Mouse (Mus musculus): ENCODE results near the gene Crtac1. TPM values are rescaled to one million over a fixed set of nuclear protein-coding genes. Genes with fewer than 3 reads are reported as not detected.

Gene Crtac1
- polyA plus RNA-seq, 1 experiment from 2014 or later = 0.80 TPM

- Histone ChIP-seq H3K9ac (ENCODE audit: low read length) (no peak overlapping the region), H3K36me3 (ENCODE audit: control insufficient read depth, insufficient read depth, low read length) (no peaks in the 10 kb centered on the region), H3K9me3 (ENCODE audit: control insufficient read depth, low read length) (no peaks in the 10 kb centered on the region), H3K4me2 (ENCODE audit: low read length) (no peak overlapping the region), H3K4me3 (ENCODE audit: control insufficient read depth in 1 of 2, insufficient read depth in 1 of 2, low read depth in 1 of 2, low read length in 2 of 2) (no peak overlapping the region), H3K27me3 (ENCODE audit: control insufficient read depth, insufficient read depth, low read length) (0 out of 2 replicates have a peak, but pooled peaks cover 7% of the 10 kb centered on the region), H3K27ac (replicated peaks in 1 of 2; ENCODE audit: control insufficient read depth in 1 of 2, insufficient read depth in 1 of 2, low read depth in 2 of 2, low read length in 2 of 2) (no peak overlapping the region), H3K4me1 (ENCODE audit: control insufficient read depth in 2 of 2, insufficient read depth in 2 of 2, low read length in 2 of 2) (no peaks in the 10 kb centered on the region)
- ATAC-seq (ENCODE audit: insufficient number of reproducible peaks, insufficient read depth, low FRiP score, low read depth) = no peak
- 5% methylated on average over 11 of the region's 11 CpGs for WGBS
These were observed 105.7 kb downstream of the Crtac1 start for GRCm38 (mm10) chr19:42325894-42326293.

GRCm38 (mm10) chr19:42322357-42323090 lies 109.1 kb downstream of the Crtac1 start:
- Histone ChIP-seq H3K4me1 (ENCODE audit: control insufficient read depth in 2 of 2, insufficient read depth in 2 of 2, low read length in 2 of 2) (no peaks in the 10 kb centered on the region), H3K36me3 (ENCODE audit: control insufficient read depth, insufficient read depth, low read length) (no peaks in the 10 kb centered on the region), H3K9ac (ENCODE audit: low read length) (no peak overlapping the region), H3K9me3 (ENCODE audit: control insufficient read depth, low read length) (no peaks in the 10 kb centered on the region), H3K4me2 (ENCODE audit: low read length) (no peak overlapping the region), H3K27ac (replicated peaks in 1 of 2; ENCODE audit: control insufficient read depth in 1 of 2, insufficient read depth in 1 of 2, low read depth in 2 of 2, low read length in 2 of 2) (no peak overlapping the region), H3K27me3 (ENCODE audit: control insufficient read depth, insufficient read depth, low read length) (peaks cover 28% of the 10 kb centered on the region; the same call in 1 of the 2 replicates), H3K4me3 (ENCODE audit: control insufficient read depth in 1 of 2, insufficient read depth in 1 of 2, low read depth in 1 of 2, low read length in 2 of 2) (no peak overlapping the region)
- ATAC-seq (ENCODE audit: insufficient number of reproducible peaks, insufficient read depth, low FRiP score, low read depth) = no peak
- 42% methylated on average over 12 of the region's 12 CpGs for WGBS

GRCm38 (mm10) chr19:42321936-42322335 lies 109.6 kb downstream of the Crtac1 start:
- Histone ChIP-seq H3K4me2 (ENCODE audit: low read length) (no peak overlapping the region), H3K4me3 (ENCODE audit: control insufficient read depth in 1 of 2, insufficient read depth in 1 of 2, low read depth in 1 of 2, low read length in 2 of 2) (no peak overlapping the region), H3K27me3 (ENCODE audit: control insufficient read depth, insufficient read depth, low read length) (peaks cover 33% of the 10 kb centered on the region; the same call in 1 of the 2 replicates), H3K27ac (replicated peaks in 1 of 2; ENCODE audit: control insufficient read depth in 1 of 2, insufficient read depth in 1 of 2, low read depth in 2 of 2, low read length in 2 of 2) (no peak overlapping the region), H3K9me3 (ENCODE audit: control insufficient read depth, low read length) (no peaks in the 10 kb centered on the region), H3K36me3 (ENCODE audit: control insufficient read depth, insufficient read depth, low read length) (no peaks in the 10 kb centered on the region), H3K9ac (ENCODE audit: low read length) (no peak overlapping the region), H3K4me1 (ENCODE audit: control insufficient read depth in 2 of 2, insufficient read depth in 2 of 2, low read length in 2 of 2) (no peaks in the 10 kb centered on the region)
- no peak for ATAC-seq (ENCODE audit: insufficient number of reproducible peaks, insufficient read depth, low FRiP score, low read depth)
- 63% methylated on average over 5 of the region's 5 CpGs for WGBS

- H3K4me1 ChIP-seq (ENCODE audit: control insufficient read depth in 2 of 2, insufficient read depth in 2 of 2, low read length in 2 of 2) = 0 out of 4 replicates have a peak, but pooled peaks cover 0 to 2% of the 10 kb centered on the region in 2 experiments
- H3K27me3 ChIP-seq (ENCODE audit: control insufficient read depth, insufficient read depth, low read length) = peaks cover 39% of the 10 kb centered on the region
- no peak overlapping the region for H3K9ac ChIP-seq (ENCODE audit: low read length)
- H3K9me3 ChIP-seq (ENCODE audit: control insufficient read depth, low read length) = no peaks in the 10 kb centered on the region
- no peak for ATAC-seq (ENCODE audit: insufficient number of reproducible peaks, insufficient read depth, low FRiP score, low read depth)
- H3K4me2 ChIP-seq (ENCODE audit: low read length) = no peak overlapping the region
- H3K27ac ChIP-seq (replicated peaks in 1 of 2; ENCODE audit: control insufficient read depth in 1 of 2, insufficient read depth in 1 of 2, low read depth in 2 of 2, low read length in 2 of 2) = no peak overlapping the region
- no peaks in the 10 kb centered on the region for H3K36me3 ChIP-seq (ENCODE audit: control insufficient read depth, insufficient read depth, low read length)
- WGBS = 46% methylated on average over 18 of the region's 18 CpGs
- H3K4me3 ChIP-seq (ENCODE audit: control insufficient read depth in 1 of 2, insufficient read depth in 1 of 2, low read depth in 1 of 2, low read length in 2 of 2) = no peak overlapping the region
These were observed 113.7 kb downstream of the Crtac1 start for GRCm38 (mm10) chr19:42317648-42318425.

GRCm38 (mm10) chr19:42316998-42317397 lies 114.6 kb downstream of the Crtac1 start:
- Histone ChIP-seq H3K4me3 (ENCODE audit: control insufficient read depth in 1 of 2, insufficient read depth in 1 of 2, low read depth in 1 of 2, low read length in 2 of 2) (no peak overlapping the region), H3K27me3 (ENCODE audit: control insufficient read depth, insufficient read depth, low read length) (peaks cover 44% of the 10 kb centered on the region), H3K27ac (replicated peaks in 1 of 2; ENCODE audit: control insufficient read depth in 1 of 2, insufficient read depth in 1 of 2, low read depth in 2 of 2, low read length in 2 of 2) (no peak overlapping the region), H3K36me3 (ENCODE audit: control insufficient read depth, insufficient read depth, low read length) (no peaks in the 10 kb centered on the region), H3K4me2 (ENCODE audit: low read length) (no peak overlapping the region), H3K9me3 (ENCODE audit: control insufficient read depth, low read length) (no peaks in the 10 kb centered on the region), H3K4me1 (ENCODE audit: control insufficient read depth in 2 of 2, insufficient read depth in 2 of 2, low read length in 2 of 2) (0 out of 4 replicates have a peak, but pooled peaks cover 0 to 2% of the 10 kb centered on the region in 2 experiments), H3K9ac (ENCODE audit: low read length) (no peak overlapping the region)
- no peak for ATAC-seq (ENCODE audit: insufficient number of reproducible peaks, insufficient read depth, low FRiP score, low read depth)
- 71% methylated on average over 8 of the region's 8 CpGs for WGBS

- H3K27me3 ChIP-seq (ENCODE audit: control insufficient read depth, insufficient read depth, low read length) = peaks cover 45% of the 10 kb centered on the region
- H3K9ac ChIP-seq (ENCODE audit: low read length) = no peak overlapping the region
- 0 out of 4 replicates have a peak, but pooled peaks cover 0 to 2% of the 10 kb centered on the region in 2 experiments for H3K4me1 ChIP-seq (ENCODE audit: control insufficient read depth in 2 of 2, insufficient read depth in 2 of 2, low read length in 2 of 2)
- H3K4me2 ChIP-seq (ENCODE audit: low read length) = no peak overlapping the region
- no peak overlapping the region for H3K4me3 ChIP-seq (ENCODE audit: control insufficient read depth in 1 of 2, insufficient read depth in 1 of 2, low read depth in 1 of 2, low read length in 2 of 2)
- H3K27ac ChIP-seq (replicated peaks in 1 of 2; ENCODE audit: control insufficient read depth in 1 of 2, insufficient read depth in 1 of 2, low read depth in 2 of 2, low read length in 2 of 2) = no peak overlapping the region
- H3K9me3 ChIP-seq (ENCODE audit: control insufficient read depth, low read length) = no peaks in the 10 kb centered on the region
- no peak for ATAC-seq (ENCODE audit: insufficient number of reproducible peaks, insufficient read depth, low FRiP score, low read depth)
- WGBS = 80% methylated on average over 2 of the region's 2 CpGs
- no peaks in the 10 kb centered on the region for H3K36me3 ChIP-seq (ENCODE audit: control insufficient read depth, insufficient read depth, low read length)
These were observed 115.1 kb downstream of the Crtac1 start for GRCm38 (mm10) chr19:42316525-42316924.

- Histone ChIP-seq H3K9ac (ENCODE audit: low read length) (no peak overlapping the region), H3K9me3 (ENCODE audit: control insufficient read depth, low read length) (no peaks in the 10 kb centered on the region), H3K27ac (replicated peaks in 1 of 2; ENCODE audit: control insufficient read depth in 1 of 2, insufficient read depth in 1 of 2, low read depth in 2 of 2, low read length in 2 of 2) (no peak overlapping the region), H3K4me3 (ENCODE audit: control insufficient read depth in 1 of 2, insufficient read depth in 1 of 2, low read depth in 1 of 2, low read length in 2 of 2) (no peak overlapping the region), H3K36me3 (ENCODE audit: control insufficient read depth, insufficient read depth, low read length) (no peaks in the 10 kb centered on the region), H3K4me2 (ENCODE audit: low read length) (no peak overlapping the region), H3K4me1 (ENCODE audit: control insufficient read depth in 2 of 2, insufficient read depth in 2 of 2, low read length in 2 of 2) (0 out of 4 replicates have a peak, but pooled peaks cover 0 to 2% of the 10 kb centered on the region in 2 experiments), H3K27me3 (ENCODE audit: control insufficient read depth, insufficient read depth, low read length) (peaks cover 39% of the 10 kb centered on the region)
- ATAC-seq (ENCODE audit: insufficient number of reproducible peaks, insufficient read depth, low FRiP score, low read depth) = peak; percentile 32; the same call in 1 of the 2 replicates
- 6% methylated on average over 1 of the region's 1 CpGs for WGBS
These were observed 115.7 kb downstream of the Crtac1 start for GRCm38 (mm10) chr19:42315914-42316313.
